Mouse (Mus musculus): ENCODE measurements around the gene Gpr39. TPM values are rescaled to one million over a fixed set of nuclear protein-coding genes. Genes with fewer than 3 reads are reported as not detected.

The Gpr39 gene
- polyA plus RNA-seq, 1 experiment from 2014 or later, result not detected

- H3K9me3 ChIP-seq, result no peaks in the 10 kb centered on the region
- H3K9ac ChIP-seq (replicated peaks), result no peak overlapping the region
- no peaks in the 10 kb centered on the region for H3K36me3 ChIP-seq
- no peak overlapping the region for H3K27ac ChIP-seq (replicated peaks)
- no peaks in the 10 kb centered on the region for H3K4me1 ChIP-seq
- 74% methylated on average over 4 of the region's 4 CpGs for WGBS
- no peak for ATAC-seq (ENCODE audit: low FRiP score, low read depth)
- H3K27me3 ChIP-seq, result no peaks in the 10 kb centered on the region
- H3K4me2 ChIP-seq (replicated peaks), result no peak overlapping the region
- H3K4me3 ChIP-seq, result no peak overlapping the region
Measured at GRCm38 (mm10) chr1:125663104-125663503, 13.7 kb upstream of the Gpr39 start.

DNA sequence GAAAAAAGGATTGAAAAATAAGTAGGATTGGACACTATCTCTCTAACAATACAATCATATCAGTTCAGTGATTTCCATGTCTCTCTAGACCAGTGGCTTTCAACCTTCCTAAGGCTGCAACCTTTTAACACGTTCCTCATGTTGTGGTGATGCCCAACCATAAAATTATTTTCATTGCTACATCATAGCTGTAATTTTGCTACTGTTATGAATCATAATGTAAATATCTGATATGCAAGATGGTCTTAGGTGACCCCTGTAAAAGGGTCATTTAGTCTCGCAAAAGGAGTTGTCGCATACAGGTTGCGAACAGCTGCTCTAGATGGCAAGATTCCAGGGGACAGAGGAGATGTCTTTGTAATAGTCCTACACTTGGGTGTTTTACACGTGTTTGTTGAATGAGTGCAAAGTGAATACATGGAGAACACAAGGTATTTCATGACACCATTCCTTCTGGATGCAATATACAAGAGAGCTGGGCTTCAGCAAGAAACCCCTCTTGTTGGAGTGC lies 11.6 kb upstream of the Gpr39 start:
- 81% methylated on average over 5 of the region's 5 CpGs for WGBS
- Histone ChIP-seq H3K4me1 (no peaks in the 10 kb centered on the region), H3K36me3 (no peaks in the 10 kb centered on the region), H3K9ac (replicated peaks) (no peak overlapping the region), H3K4me3 (no peak overlapping the region), H3K27ac (replicated peaks) (no peak overlapping the region), H3K9me3 (no peaks in the 10 kb centered on the region), H3K27me3 (no peaks in the 10 kb centered on the region), H3K4me2 (replicated peaks) (no peak overlapping the region)
- no peak for ATAC-seq (ENCODE audit: low FRiP score, low read depth)

DNA sequence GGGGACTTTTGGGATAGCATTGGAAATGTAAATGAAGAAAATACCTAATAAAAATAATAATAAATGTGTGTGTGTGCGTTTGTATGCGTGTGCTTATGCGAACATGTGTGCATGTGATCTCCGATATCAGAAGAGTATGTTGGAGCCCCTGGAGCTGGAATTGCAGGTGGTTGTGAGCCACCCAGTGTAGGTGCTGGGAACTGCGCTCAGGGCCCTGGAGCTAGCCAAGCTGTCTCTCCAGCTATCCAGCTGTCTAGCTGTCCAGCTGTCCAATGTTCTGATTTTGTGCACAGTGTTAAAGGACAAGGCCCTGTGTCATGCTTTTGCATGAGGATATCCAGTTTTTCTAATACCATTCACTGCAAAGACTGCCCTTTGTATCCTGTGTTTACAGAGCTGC lies 7.8 kb upstream of the Gpr39 start:
- Histone ChIP-seq H3K4me2 (replicated peaks) (no peak overlapping the region), H3K4me3 (no peak overlapping the region), H3K9me3 (no peaks in the 10 kb centered on the region), H3K36me3 (no peaks in the 10 kb centered on the region), H3K4me1 (no peaks in the 10 kb centered on the region), H3K27ac (replicated peaks) (no peak overlapping the region), H3K27me3 (no peaks in the 10 kb centered on the region), H3K9ac (replicated peaks) (no peak overlapping the region)
- peak; percentile 58; the same call in 1 of the 2 replicates for ATAC-seq (ENCODE audit: low FRiP score, low read depth)
- 82% methylated on average over 5 of the region's 5 CpGs for WGBS

- H3K36me3 ChIP-seq, result no peaks in the 10 kb centered on the region
- no peaks in the 10 kb centered on the region for H3K4me1 ChIP-seq
- H3K9me3 ChIP-seq, result no peaks in the 10 kb centered on the region
- ATAC-seq (ENCODE audit: low FRiP score, low read depth), result no peak
- no peak overlapping the region for H3K4me3 ChIP-seq
- H3K4me2 ChIP-seq (replicated peaks), result no peak overlapping the region
- WGBS, result 89% methylated on average over 1 of the region's 1 CpGs
- H3K27me3 ChIP-seq, result no peaks in the 10 kb centered on the region
- H3K27ac ChIP-seq (replicated peaks), result no peak overlapping the region
- no peak overlapping the region for H3K9ac ChIP-seq (replicated peaks)
Measured at GRCm38 (mm10) chr1:125675186-125675585, 1.6 kb upstream of the Gpr39 start.

GRCm38 (mm10) chr1:125677286-125677685 lies 491 bp downstream of the Gpr39 start:
- Histone ChIP-seq H3K4me1 (no peaks in the 10 kb centered on the region), H3K36me3 (no peaks in the 10 kb centered on the region), H3K4me3 (no peak overlapping the region), H3K27me3 (no peaks in the 10 kb centered on the region), H3K9me3 (no peaks in the 10 kb centered on the region), H3K4me2 (replicated peaks) (no peak overlapping the region), H3K9ac (replicated peaks) (no peak overlapping the region), H3K27ac (replicated peaks) (no peak overlapping the region)
- WGBS, result 91% methylated on average over 5 of the region's 5 CpGs
- ATAC-seq (ENCODE audit: low FRiP score, low read depth), result no peak

DNA sequence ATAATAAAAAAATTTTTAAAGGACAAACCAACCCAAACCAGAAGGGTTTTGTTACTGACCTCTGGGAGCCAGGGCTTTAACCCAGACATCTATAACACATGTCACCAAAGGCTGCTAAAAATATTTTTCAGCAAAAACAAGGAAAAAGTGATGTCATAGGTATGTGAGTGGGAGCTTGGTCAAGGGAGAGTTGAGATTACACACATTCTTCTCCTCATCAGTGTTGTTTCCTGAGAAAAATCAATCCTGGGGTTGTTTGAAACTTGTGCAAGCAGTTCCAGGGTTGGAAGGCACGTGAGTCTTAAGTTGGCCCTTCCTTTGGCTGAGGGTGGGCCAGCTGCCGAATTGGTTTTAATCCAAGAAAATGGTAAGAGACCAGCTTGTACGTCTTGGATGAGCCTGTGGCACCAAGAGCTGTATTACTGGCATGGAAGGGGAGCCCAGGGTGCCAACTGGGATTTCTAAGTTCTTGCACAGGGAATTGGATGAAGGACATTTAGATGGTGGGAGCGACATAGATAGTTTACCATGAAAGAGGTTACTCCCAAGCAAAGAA lies 2.8 kb downstream of the Gpr39 start:
- WGBS, result 87% methylated on average over 4 of the region's 4 CpGs

DNA sequence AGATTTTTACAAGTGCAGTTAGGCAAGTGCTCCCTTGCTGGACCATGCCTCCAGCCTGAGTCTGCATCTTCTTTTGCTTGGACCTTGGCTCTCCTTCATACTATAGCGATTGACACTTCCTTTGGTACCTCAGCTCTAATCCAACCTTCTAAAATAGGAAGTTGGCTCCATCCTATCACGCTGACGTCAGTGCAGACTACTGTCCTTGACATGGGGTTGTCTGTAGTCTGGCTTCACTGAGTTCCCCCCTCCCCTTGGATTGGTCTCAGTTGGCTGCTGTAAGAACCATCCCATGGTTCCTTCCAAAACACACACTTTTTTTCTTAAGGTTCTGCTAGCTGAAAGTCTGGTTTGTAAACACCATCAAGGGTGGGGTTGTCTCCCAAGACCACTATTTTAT lies 7.6 kb downstream of the Gpr39 start:
- Histone ChIP-seq H3K4me1 (no peaks in the 10 kb centered on the region), H3K4me2 (replicated peaks) (no peak overlapping the region), H3K36me3 (no peaks in the 10 kb centered on the region), H3K27me3 (no peaks in the 10 kb centered on the region), H3K9ac (replicated peaks) (no peak overlapping the region), H3K27ac (replicated peaks) (no peak overlapping the region), H3K9me3 (no peaks in the 10 kb centered on the region), H3K4me3 (no peak overlapping the region)
- no peak for ATAC-seq (ENCODE audit: low FRiP score, low read depth)
- WGBS, result 78% methylated on average over 3 of the region's 3 CpGs

More for the DNA sequence above, 2.8 kb downstream of the Gpr39 start:
- Histone ChIP-seq H3K9ac (replicated peaks) (no peak overlapping the region), H3K4me1 (no peaks in the 10 kb centered on the region), H3K4me2 (replicated peaks) (no peak overlapping the region), H3K27me3 (no peaks in the 10 kb centered on the region), H3K27ac (replicated peaks) (no peak overlapping the region), H3K9me3 (no peaks in the 10 kb centered on the region), H3K36me3 (no peaks in the 10 kb centered on the region), H3K4me3 (no peak overlapping the region)
- no peak for ATAC-seq (ENCODE audit: low FRiP score, low read depth)

DNA sequence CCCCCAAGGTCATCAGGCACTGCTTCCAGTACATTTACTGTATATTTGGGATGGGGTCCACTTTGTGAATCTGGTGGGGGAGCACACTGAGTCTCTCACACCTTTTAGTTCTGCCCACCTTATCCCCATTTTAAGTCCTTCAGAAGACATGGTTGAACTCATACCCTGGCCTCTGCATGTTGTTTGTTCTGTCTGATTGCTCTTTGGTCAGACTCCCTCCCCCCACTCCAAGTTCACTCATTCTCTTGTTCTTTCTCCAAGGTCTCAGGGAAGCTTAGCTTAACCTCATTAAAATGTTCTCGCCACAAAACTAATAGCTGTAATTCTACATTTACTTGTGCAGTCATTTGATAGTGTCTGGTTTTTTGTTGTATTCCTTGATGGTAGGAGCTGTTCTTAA lies 8.5 kb downstream of the Gpr39 start:
- no peak overlapping the region for H3K4me3 ChIP-seq
- ATAC-seq (ENCODE audit: low FRiP score, low read depth), result no peak
- H3K9ac ChIP-seq (replicated peaks), result no peak overlapping the region
- no peak overlapping the region for H3K27ac ChIP-seq (replicated peaks)
- no peaks in the 10 kb centered on the region for H3K36me3 ChIP-seq
- H3K27me3 ChIP-seq, result no peaks in the 10 kb centered on the region
- no peaks in the 10 kb centered on the region for H3K9me3 ChIP-seq
- no peak overlapping the region for H3K4me2 ChIP-seq (replicated peaks)
- H3K4me1 ChIP-seq, result no peaks in the 10 kb centered on the region
- 70% methylated on average over 1 of the region's 1 CpGs for WGBS

GRCm38 (mm10) chr1:125687701-125688420 lies 11.1 kb downstream of the Gpr39 start:
- Histone ChIP-seq H3K4me2 (replicated peaks) (no peak overlapping the region), H3K9me3 (no peaks in the 10 kb centered on the region), H3K4me3 (no peak overlapping the region), H3K27ac (replicated peaks) (no peak overlapping the region), H3K4me1 (no peaks in the 10 kb centered on the region), H3K9ac (replicated peaks) (no peak overlapping the region), H3K27me3 (no peaks in the 10 kb centered on the region), H3K36me3 (no peaks in the 10 kb centered on the region)
- 86% methylated on average over 13 of the region's 13 CpGs for WGBS
- ATAC-seq (ENCODE audit: low FRiP score, low read depth), result no peak

- H3K4me1 ChIP-seq, result no peaks in the 10 kb centered on the region
- H3K36me3 ChIP-seq, result no peaks in the 10 kb centered on the region
- no peaks in the 10 kb centered on the region for H3K9me3 ChIP-seq
- ATAC-seq (ENCODE audit: low FRiP score, low read depth), result no peak
- no peak overlapping the region for H3K9ac ChIP-seq (replicated peaks)
- no peaks in the 10 kb centered on the region for H3K27me3 ChIP-seq
- no peak overlapping the region for H3K4me3 ChIP-seq
- H3K4me2 ChIP-seq (replicated peaks), result no peak overlapping the region
- H3K27ac ChIP-seq (replicated peaks), result no peak overlapping the region
Measured at GRCm38 (mm10) chr1:125693541-125693940, 16.7 kb downstream of the Gpr39 start.

DNA sequence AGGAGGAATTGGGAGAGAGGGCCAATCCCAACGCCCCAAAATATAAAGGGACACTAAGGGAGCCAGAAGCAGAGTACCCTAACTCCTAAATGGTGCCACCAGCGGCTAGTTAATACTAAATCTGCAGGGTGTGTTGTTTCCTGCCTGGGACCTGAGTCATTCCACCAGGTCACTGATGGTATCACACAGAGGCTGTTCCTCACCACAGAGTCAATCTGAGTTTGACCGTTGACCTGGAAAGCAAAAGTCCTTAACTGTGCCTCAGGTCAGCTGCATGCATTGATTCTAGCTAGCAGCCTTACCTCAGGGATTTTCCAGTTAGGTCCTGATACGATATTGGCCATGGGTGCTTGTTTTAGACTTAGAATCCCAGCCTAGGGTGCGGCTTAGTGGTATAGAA lies 17.5 kb downstream of the Gpr39 start:
- H3K27me3 ChIP-seq, result no peaks in the 10 kb centered on the region
- WGBS, result 82% methylated on average over 5 of the region's 5 CpGs
- no peaks in the 10 kb centered on the region for H3K36me3 ChIP-seq
- H3K4me3 ChIP-seq, result no peak overlapping the region
- no peak overlapping the region for H3K4me2 ChIP-seq (replicated peaks)
- no peaks in the 10 kb centered on the region for H3K9me3 ChIP-seq
- no peak for ATAC-seq (ENCODE audit: low FRiP score, low read depth)
- H3K27ac ChIP-seq (replicated peaks), result no peak overlapping the region
- no peak overlapping the region for H3K9ac ChIP-seq (replicated peaks)
- no peaks in the 10 kb centered on the region for H3K4me1 ChIP-seq

- WGBS, result 89% methylated on average over 4 of the region's 4 CpGs
- Histone ChIP-seq H3K4me2 (replicated peaks) (no peak overlapping the region), H3K4me3 (no peak overlapping the region), H3K9ac (replicated peaks) (no peak overlapping the region), H3K27ac (replicated peaks) (no peak overlapping the region), H3K4me1 (peaks cover 3% of the 10 kb centered on the region; the same call in 1 of the 2 replicates), H3K27me3 (no peaks in the 10 kb centered on the region), H3K36me3 (no peaks in the 10 kb centered on the region), H3K9me3 (no peaks in the 10 kb centered on the region)
- ATAC-seq (ENCODE audit: low FRiP score, low read depth), result no peak
Measured at GRCm38 (mm10) chr1:125701101-125701590, 24.4 kb downstream of the Gpr39 start.

Measured in midbrain, embryonic 12.5 days (tissue).